Mouse (Mus musculus) hindlimb bud, embryonic 11.5 days (tissue): ENCODE data around the gene Mrpl19.

Source experiments
- DNase-seq: peaks from one replicate; pipeline ENCODE4 v3.0.0-alpha.2; 2012; ENCODE audit warnings: low read depth, low spot score; ENCODE audit errors: extremely low spot score

The Mrpl19 gene

GRCm38 (mm10) chr6:81933281-81933680 is 32.5 kb downstream of the Mrpl19 start:
- no peak for DNase-seq

- no peak for DNase-seq
Observed at GRCm38 (mm10) chr6:81929402-81929801, 36.4 kb downstream of the Mrpl19 start.

- peak; percentile 2 for DNase-seq
Observed at GRCm38 (mm10) chr6:81924304-81924703, 41.5 kb downstream of the Mrpl19 start.

- DNase-seq = peak; percentile 89
Observed at GRCm38 (mm10) chr6:81923523-81924142, 42.1 kb downstream of the Mrpl19 start, which contains the start of gene Gcfc2. Gene Gcfc2 (plus strand): TSS chr6:81923669.

GRCm38 (mm10) chr6:81912177-81912576 is 53.6 kb downstream of the Mrpl19 start:
- DNase-seq = no peak

- DNase-seq = no peak
Observed at GRCm38 (mm10) chr6:81911713-81912112, 54.0 kb downstream of the Mrpl19 start.

GRCm38 (mm10) chr6:81911244-81911643 is 54.5 kb downstream of the Mrpl19 start:
- no peak for DNase-seq

- no peak for DNase-seq
Observed at GRCm38 (mm10) chr6:81910302-81910855, 55.4 kb downstream of the Mrpl19 start.
